Mouse (Mus musculus) lung, embryonic 15.5 days (tissue): ENCODE data around the gene Pax8. TPM values are rescaled to one million over a fixed set of nuclear protein-coding genes. Genes with fewer than 3 reads are reported as not detected.

Experiments used
- ATAC-seq: fragments of 200-750 bp; cut with Nextera tagmentation; 2 replicates; pipeline ENCODE4 v1.8.0; 2017; ENCODE audit warnings: moderate number of reproducible peaks, borderline replicate concordance; ENCODE audit not compliant: low FRiP score, low TSS enrichment; ENCODE audit errors: extremely low read depth
- H3K27ac ChIP-seq: fragments of 300-500 bp; sonication (generic); 2 replicates; pipeline ENCODE4 v1.5.1; 2015; ENCODE audit warnings: moderate library complexity, mild to moderate bottlenecking, inconsistent platforms
- H3K27me3 ChIP-seq: fragments of 300-500 bp; sonication (generic); 2 replicates; pipeline ENCODE4 v1.6.1; 2015; ENCODE audit warnings: inconsistent platforms
- H3K36me3 ChIP-seq: fragments of 300-500 bp; sonication (generic); 2 replicates; pipeline ENCODE4 v1.6.1; 2015; ENCODE audit warnings: inconsistent platforms
- H3K4me1 ChIP-seq: fragments of 300-500 bp; sonication (generic); 2 replicates; pipeline ENCODE4 v1.6.1; 2015; ENCODE audit warnings: inconsistent platforms
- H3K4me2 ChIP-seq: fragments of 300-500 bp; sonication (generic); 2 replicates; pipeline ENCODE4 v1.6.1; 2015; ENCODE audit warnings: inconsistent platforms, mild to moderate bottlenecking, moderate library complexity
- H3K4me3 ChIP-seq: fragments of 300-500 bp; sonication (generic); 2 replicates; pipeline ENCODE4 v1.5.1; 2015; ENCODE audit warnings: mild to moderate bottlenecking, inconsistent platforms
- H3K9ac ChIP-seq: fragments of 300-500 bp; sonication (generic); 2 replicates; pipeline ENCODE4 v1.6.1; 2015; ENCODE audit warnings: inconsistent platforms
- H3K9me3 ChIP-seq: fragments of 300-500 bp; sonication (generic); 2 replicates; pipeline ENCODE4 v1.6.1; 2016; ENCODE audit warnings: inconsistent platforms
- WGBS: fragments of 180-500 bp; shearing (Covaris S2); methylation state at CpG from one replicate; pipeline ENCODE4 v1.1.7; 2015; 5-methylcytosine and 5-hydroxymethylcytosine counted together
- polyA plus RNA-seq: library from polyadenylated mRNA; unstranded; fragments of >200 nt; fragmentation: Nextera tagmentation; extraction: Ambion mirVana; gene quantifications from 2 replicates; pipeline ENCODE4 v1.2.1, GENCODE M21; 2015

Pax8 gene
- polyA plus RNA-seq, 1 experiment from 2014 or later = 0.22 TPM

- Histone ChIP-seq H3K9me3 (no peaks in the 10 kb centered on the region), H3K4me1 (no peaks in the 10 kb centered on the region), H3K9ac (no peak overlapping the region), H3K27me3 (no peaks in the 10 kb centered on the region), H3K4me3 (no peak overlapping the region), H3K27ac (no peak overlapping the region), H3K4me2 (no peak overlapping the region), H3K36me3 (no peaks in the 10 kb centered on the region)
- WGBS = 68% methylated on average over 3 of the region's 3 CpGs
- ATAC-seq = no peak
These were observed 91.8 kb downstream of the Pax8 start for GRCm38 (mm10) chr2:24383636-24384035.

DNA sequence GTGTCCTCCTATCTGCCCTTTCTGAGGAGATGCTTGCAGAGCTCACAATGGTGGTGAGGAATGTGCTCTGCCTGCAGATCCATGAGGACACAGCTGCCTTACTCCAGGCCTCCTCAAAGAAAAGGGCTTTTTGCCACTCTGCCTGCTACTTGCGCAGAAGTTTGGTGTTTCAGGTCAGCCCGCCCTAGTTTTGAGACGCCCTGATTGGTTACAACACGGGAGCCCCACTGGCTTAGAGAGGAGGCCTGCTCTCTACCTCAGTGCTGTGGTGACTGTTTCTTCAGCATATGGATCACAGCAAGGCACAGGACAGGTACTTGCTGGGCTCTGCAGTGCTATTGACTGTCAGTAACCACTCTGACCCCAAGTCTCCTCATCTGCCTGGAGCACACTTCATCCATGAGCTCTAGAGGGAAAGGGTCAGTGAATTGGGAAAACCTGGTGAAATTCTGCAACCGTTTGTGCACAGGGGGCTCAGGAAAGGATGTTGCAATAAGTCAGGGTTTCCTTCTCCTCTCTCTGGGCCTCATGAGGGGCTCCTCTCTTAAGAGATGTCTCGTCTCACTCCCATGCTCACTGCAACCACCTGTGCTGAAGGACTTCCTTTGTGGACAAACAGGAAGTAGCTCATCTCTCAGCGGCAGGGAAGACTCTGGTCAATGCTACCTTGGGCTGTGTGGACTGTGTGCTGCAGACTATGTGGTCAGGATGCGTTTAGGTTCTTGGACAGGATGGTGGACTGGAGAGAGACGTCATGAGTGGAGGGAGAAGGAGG, 92.8 kb downstream of the Pax8 start:
- ATAC-seq = no peak
- Histone ChIP-seq H3K9ac (no peak overlapping the region), H3K4me3 (no peak overlapping the region), H3K27ac (no peak overlapping the region), H3K36me3 (no peaks in the 10 kb centered on the region), H3K4me2 (no peak overlapping the region), H3K4me1 (no peaks in the 10 kb centered on the region), H3K9me3 (no peaks in the 10 kb centered on the region), H3K27me3 (no peaks in the 10 kb centered on the region)
- 62% methylated on average over 9 of the region's 9 CpGs for WGBS

DNA sequence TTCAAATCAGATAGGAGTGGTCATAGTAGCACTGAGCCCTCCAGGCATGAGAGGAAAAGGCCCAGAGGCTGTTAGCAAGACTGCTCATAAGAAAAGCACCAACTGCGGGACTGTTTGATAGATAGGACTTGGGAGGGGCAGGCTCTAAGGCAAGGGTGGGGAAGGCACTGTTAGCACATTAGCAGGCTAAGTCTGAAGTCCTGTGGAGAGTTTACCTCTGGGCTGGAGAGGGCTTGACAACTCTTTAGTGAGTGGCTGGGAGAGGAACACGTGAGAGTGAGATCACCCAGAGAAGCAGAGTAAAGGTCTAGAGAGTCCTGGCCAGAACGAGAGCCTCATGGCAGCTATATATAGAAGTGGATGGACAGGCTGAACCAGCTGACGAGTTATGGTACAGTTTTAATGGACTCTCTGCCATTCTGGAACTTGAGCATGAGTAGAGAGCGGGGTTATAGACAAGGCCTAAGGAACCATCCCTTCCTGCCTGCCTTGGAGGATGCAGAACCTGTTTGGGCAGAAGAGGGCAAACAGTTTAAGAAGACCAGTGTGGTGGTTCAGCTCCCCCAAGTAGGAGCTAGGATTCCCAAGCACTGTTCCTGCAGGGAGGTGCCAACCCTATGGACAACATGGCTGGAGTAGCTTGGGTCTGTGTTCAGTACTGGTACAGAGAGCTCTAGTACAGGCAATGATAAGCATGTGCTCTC, 96.5 kb downstream of the Pax8 start:
- no peak overlapping the region for H3K27ac ChIP-seq
- ATAC-seq = peak; percentile 64

More for the DNA sequence above, 96.5 kb downstream of the Pax8 start:
- 51% methylated on average over 5 of the region's 5 CpGs for WGBS
- Histone ChIP-seq H3K27me3 (no peaks in the 10 kb centered on the region), H3K9me3 (no peaks in the 10 kb centered on the region), H3K36me3 (no peaks in the 10 kb centered on the region), H3K9ac (no peak overlapping the region), H3K4me2 (no peak overlapping the region), H3K4me3 (no peak overlapping the region), H3K4me1 (no peaks in the 10 kb centered on the region)

Other genes starting within 250 kb of the Pax8 start
- not detected in 2 replicates for gene Il1f5, start 198.6 kb downstream of the Pax8 start, polyA plus RNA-seq
- not detected in 2 replicates for gene Il1f10, start 184.4 kb downstream of the Pax8 start, polyA plus RNA-seq
- gene Il1rn, start 138.7 kb downstream of the Pax8 start, polyA plus RNA-seq = 0.42 and 0.84 TPM in 2 replicates
- 2.3 and 2.8 TPM in 2 replicates for gene Psd4, start 108.0 kb downstream of the Pax8 start, polyA plus RNA-seq